Mouse (Mus musculus) layer of hippocampus, postnatal 25 days (tissue): ENCODE data around the gene Fam114a2. TPM values are rescaled to one million over a fixed set of nuclear protein-coding genes. Genes with fewer than 3 reads are reported as not detected.

Experiments used
- DNase-seq, 2 experiments: peaks; one replicate each; pipeline ENCODE4 v3.0.0; 2022; ENCODE audit warnings: mixed read lengths in 2 of 2, low spot score in 1 of 2; ENCODE audit errors: extremely low spot score in 1 of 2
- total RNA-seq, 2 experiments: library from RNA; stranded (reverse); gene quantifications; 2 replicates each; pipeline ENCODE4 v1.2.3; 2021

The Fam114a2 gene
- total RNA-seq, 2 experiments from 2014 or later: 33.2 to 35.8 TPM

DNA sequence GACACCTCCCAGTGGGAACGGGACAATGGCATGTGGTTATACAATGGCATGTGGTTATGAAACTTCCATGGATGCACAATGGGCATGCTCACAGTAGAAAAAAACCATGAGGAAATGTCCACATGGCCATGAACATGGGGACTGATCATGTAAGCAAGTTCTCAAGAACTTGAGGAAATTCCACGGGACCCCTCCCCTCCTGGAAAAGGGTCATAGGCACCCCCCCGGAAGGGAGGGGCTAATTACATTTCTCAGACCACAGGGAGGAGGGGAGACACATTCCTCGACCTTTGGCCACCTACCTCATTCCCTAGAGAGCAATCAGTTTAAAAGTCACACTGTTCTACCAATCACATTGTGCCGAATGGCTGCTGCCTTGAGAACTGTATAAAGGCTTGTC, 64.0 kb downstream of the Fam114a2 start:
- no peak for DNase-seq

DNA sequence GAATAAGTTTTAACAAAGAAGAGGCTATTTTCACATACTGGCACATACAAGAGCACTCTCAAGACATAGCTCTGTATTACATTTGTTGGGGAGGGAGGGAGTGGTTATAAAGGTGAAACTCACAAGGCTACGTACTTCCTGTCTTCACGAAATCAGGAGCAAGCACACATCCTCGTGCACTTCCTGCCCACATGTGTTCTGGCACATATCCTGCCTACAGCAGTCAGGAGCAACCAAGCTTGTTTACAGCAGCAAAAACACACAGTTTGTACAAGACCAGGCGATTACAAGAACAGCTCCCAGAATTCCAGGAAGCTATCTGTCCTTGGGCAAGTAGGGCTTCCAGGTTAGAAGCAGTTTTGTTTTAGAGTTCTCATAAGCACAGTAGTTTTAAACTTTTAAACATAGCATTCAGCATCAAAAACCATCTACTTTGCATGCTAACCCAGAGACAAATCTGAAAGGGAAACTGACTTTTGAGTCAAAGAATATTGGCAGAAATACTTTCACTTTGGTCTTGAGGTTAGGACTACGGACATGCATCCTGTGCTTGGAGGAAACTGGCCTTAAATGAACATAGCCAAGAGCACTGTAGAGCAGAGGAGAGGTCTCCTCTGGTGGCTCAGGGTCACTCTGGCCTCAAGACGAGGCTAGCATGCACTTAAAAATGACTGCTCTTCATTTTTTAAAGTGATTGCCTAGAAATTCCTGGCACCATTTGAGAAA, 73.0 kb downstream of the Fam114a2 start:
- DNase-seq: no peak

DNA sequence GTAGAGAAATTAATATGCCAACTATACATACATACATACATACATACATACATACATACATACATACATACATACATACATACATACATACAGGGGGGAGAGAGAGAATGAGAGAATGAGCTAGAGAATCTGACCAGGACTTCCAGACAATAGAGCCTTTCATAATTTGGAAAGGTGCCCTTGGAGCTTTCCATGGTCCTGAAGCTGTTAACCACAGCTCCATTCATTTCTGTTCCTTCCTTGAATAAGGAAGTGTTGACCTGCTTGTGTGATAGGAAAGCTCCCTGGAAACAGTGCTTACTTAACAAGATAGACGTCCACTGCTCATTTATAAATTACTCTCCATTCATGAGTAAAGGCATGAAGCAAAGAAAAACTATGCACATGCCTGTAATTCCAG, 84.3 kb downstream of the Fam114a2 start:
- no peak for DNase-seq

Other genes starting within 250 kb of the Fam114a2 start
- 10 to 100 TPM; 29.5 to 36.4 TPM for gene Mfap3, start within 50 bp of the Fam114a2 start, total RNA-seq
- 1 to 10 TPM; 7.1 TPM for gene Galnt10, start 126.8 kb upstream of the Fam114a2 start, total RNA-seq